Mouse (Mus musculus) brain, embryonic 14.5 days (tissue): ENCODE measurements around the gene Shld1.

Experiments used
- CTCF ChIP-seq: fragments of 200-500 bp; IDR thresholded peaks from 2 replicates; pipeline ENCODE4 v1.5.1; 2012; ENCODE audit warnings: inconsistent platforms, mild to moderate bottlenecking, moderate library complexity, borderline replicate concordance; ENCODE audit not compliant: insufficient read depth, insufficient read length; ENCODE audit errors: extremely low read depth
- POLR2A ChIP-seq: fragments of 200-500 bp; IDR thresholded peaks from 2 replicates; pipeline ENCODE4 v1.6.1; 2012; ENCODE audit warnings: mild to moderate bottlenecking, inconsistent platforms, borderline replicate concordance; ENCODE audit not compliant: poor library complexity, insufficient read depth, insufficient read length, severe bottlenecking; ENCODE audit errors: extremely low read depth

DNA sequence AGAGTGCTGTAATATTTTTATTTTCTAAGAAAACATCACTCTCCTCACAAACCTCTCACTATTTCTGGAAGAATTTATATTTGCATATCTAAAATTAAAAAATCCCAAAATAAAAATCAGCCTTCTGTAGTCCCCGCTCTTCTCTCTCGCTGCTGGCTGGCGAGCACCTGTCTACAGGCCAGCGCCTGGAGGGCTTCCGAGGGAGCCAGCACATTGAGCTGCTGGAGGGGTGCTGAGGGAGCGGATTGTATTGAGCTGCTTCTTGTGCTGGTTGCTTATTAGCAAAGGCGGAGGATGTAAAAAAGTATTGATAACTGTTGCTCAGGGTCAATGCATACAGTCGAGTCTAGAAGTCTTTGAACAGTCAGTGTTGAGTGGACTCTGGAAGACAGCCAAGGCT, 25.3 kb downstream of the Shld1 start:
- TF ChIP-seq POLR2A (no peak), CTCF (no peak)
